Mouse (Mus musculus): ENCODE results near the gene Actb.

GRCm38 (mm10) chr5:142947460-142947859 is 40.9 kb upstream of the Actb start:
- TF ChIP-seq CTCF (IDR thresholded peaks at IDR 0.05; ENCODE audit: control insufficient read depth, insufficient read depth, insufficient replicate concordance, low read depth, low read length), result no peak
- TF ChIP-seq POLR2A (IDR thresholded peaks at IDR 0.05; ENCODE audit: control insufficient read depth, low read depth, low read length), result no peak

Data from testis, adult 2 months (tissue).